Mouse (Mus musculus) layer of hippocampus, adult 8-10 months (tissue): ENCODE data around the gene 4932411N23Rik. TPM values are rescaled to one million over a fixed set of nuclear protein-coding genes. Genes with fewer than 3 reads are reported as not detected.
"Not testable (repeated sequence)": the region's sequence is repeated elsewhere in the genome, so short reads cannot be mapped to it uniquely, and the experiment has no call there.

Experiments used
- DNase-seq, 2 experiments: peaks; one replicate each; pipeline ENCODE4 v3.0.0; 2022; ENCODE audit warnings: low spot score in 2 of 2
- total RNA-seq, 4 experiments: library from RNA; stranded (reverse); gene quantifications; 2 replicates each; pipeline ENCODE4 v1.2.4; 2022

Gene 4932411N23Rik
- total RNA-seq: not detected

GRCm38 (mm10) chrX:126815768-126816167, at the start of gene 4932411N23Rik:
Gene 4932411N23Rik, minus strand, starts transcription at chrX:126815868.
- DNase-seq: no peak

- DNase-seq: no peak
These were observed 35.8 kb downstream of the 4932411N23Rik start for GRCm38 (mm10) chrX:126779895-126780294.

- DNase-seq: not testable (repeated sequence)
These were observed 38.0 kb downstream of the 4932411N23Rik start for GRCm38 (mm10) chrX:126777643-126778042.

- not testable (repeated sequence) for DNase-seq
These were observed 40.8 kb downstream of the 4932411N23Rik start for GRCm38 (mm10) chrX:126774846-126775245.

- not testable (repeated sequence) for DNase-seq
These were observed 42.2 kb downstream of the 4932411N23Rik start for GRCm38 (mm10) chrX:126773511-126773910.

Other genes with a start within 250 kb of the 4932411N23Rik start
- gene Gm382, start 224.1 kb upstream of the 4932411N23Rik start, total RNA-seq: not detected